Mouse (Mus musculus) C2C12 (cell line): Measurements from ENCODE around the gene Bud13.

ENCODE experiments used
- CTCF ChIP-seq: IDR thresholded peaks from one replicate; pipeline ENCODE4 v1.5.1; 2011; ENCODE audit not compliant: control insufficient read depth, insufficient read depth, insufficient read length
- FOSL1 ChIP-seq: IDR thresholded peaks from one replicate; pipeline ENCODE4 v1.8.0; 2011; ENCODE audit warnings: mild to moderate bottlenecking, low read length; ENCODE audit not compliant: poor library complexity, insufficient read depth, severe bottlenecking
- MYOD1 ChIP-seq: IDR thresholded peaks from one replicate; pipeline ENCODE4 v1.6.1; 2011; ENCODE audit warnings: low read depth; ENCODE audit not compliant: control insufficient read depth, insufficient read length

- TF ChIP-seq CTCF (no peak), MYOD1 (no peak), FOSL1 (no peak)
Measured at GRCm38 (mm10) chr9:46298381-46298780, 15.6 kb downstream of the Bud13 start.
